Mouse (Mus musculus): Measurements from ENCODE around the gene Rpl29. TPM values are rescaled to one million over a fixed set of nuclear protein-coding genes. Genes with fewer than 3 reads are reported as not detected.

Rpl29 gene
- total RNA-seq (2021) = 100 to 1,000 TPM; 403 to 411 TPM
- long read RNA-seq, experiment 1, transcript Rpl29-201 (4 exons, 710 nt) = minor isoform, 20 of 157 reads
- long read RNA-seq, experiment 1, transcript Rpl29-203 (4 exons, 733 nt) = major isoform, 118 of 157 reads
- long read RNA-seq, experiment 1, transcript Rpl29-204 (3 exons, 845 nt) = minor isoform, 6 of 157 reads
- long read RNA-seq, experiment 1, partial matches to known transcripts = 8 of 157 reads
- long read RNA-seq, experiment 1, other reads (novel, unspliced or antisense) = 2 of 157 reads
- long read RNA-seq, experiment 2, transcript Rpl29-201 (4 exons, 710 nt) = minor isoform, 10 of 93 reads
- long read RNA-seq, experiment 2, transcript Rpl29-203 (4 exons, 733 nt) = major isoform, 72 of 93 reads
- long read RNA-seq, experiment 2, partial matches to known transcripts = 5 of 93 reads
- long read RNA-seq, experiment 2, other reads (novel, unspliced or antisense) = 0 of 93 reads

DNA sequence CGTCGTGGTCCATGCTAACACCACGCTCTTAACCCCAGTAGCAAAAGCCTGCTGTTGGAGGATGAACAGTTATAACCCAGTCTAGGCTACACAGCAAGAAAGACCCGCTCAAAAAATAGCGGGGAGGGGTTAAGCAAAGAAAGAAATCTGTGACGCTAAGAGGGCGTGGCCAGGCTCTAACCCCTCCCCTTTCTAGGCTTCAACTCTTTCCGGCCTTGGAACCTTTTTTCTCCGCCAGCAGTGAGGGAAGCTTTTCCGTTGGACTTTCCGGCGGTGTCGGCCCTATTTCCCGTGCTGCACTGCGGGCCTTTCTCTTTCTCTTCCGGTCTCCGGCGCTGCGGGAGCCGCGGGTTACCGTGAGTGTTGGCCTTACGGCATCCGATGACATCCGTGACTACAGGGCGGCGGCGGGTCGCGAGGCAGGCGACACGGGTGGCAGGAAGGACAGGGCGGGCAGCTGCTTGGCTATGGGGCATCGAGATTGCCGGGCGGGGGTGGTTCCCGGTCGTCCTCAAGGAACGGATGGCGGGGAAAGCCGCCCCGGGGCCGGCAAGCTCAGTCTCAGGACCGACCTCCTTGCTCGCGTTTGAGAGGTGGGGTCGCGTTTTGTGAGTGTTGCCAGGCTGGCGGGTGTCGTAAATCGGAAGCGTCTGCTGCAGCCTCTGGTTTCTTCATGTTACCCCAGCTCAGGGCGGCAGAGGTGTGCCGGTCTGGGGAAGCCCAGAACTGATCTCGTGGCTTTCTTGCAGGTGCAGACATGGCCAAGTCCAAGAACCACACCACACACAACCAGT, at the start of gene Rpl29:
TSS of gene Rpl29 (plus strand) at position 234 of the 794 bp plus-strand sequence.
- DNase-seq = peak; percentile 93 to 95

GRCm38 (mm10) chr9:106386181-106386864, 42.9 kb upstream of the Rpl29 start:
- DNase-seq = peak; percentile 39 to 44

GRCm38 (mm10) chr9:106392828-106393527, 36.3 kb upstream of the Rpl29 start:
- DNase-seq = no peak

GRCm38 (mm10) chr9:106393548-106393947, 35.7 kb upstream of the Rpl29 start:
- no peak for DNase-seq

DNA sequence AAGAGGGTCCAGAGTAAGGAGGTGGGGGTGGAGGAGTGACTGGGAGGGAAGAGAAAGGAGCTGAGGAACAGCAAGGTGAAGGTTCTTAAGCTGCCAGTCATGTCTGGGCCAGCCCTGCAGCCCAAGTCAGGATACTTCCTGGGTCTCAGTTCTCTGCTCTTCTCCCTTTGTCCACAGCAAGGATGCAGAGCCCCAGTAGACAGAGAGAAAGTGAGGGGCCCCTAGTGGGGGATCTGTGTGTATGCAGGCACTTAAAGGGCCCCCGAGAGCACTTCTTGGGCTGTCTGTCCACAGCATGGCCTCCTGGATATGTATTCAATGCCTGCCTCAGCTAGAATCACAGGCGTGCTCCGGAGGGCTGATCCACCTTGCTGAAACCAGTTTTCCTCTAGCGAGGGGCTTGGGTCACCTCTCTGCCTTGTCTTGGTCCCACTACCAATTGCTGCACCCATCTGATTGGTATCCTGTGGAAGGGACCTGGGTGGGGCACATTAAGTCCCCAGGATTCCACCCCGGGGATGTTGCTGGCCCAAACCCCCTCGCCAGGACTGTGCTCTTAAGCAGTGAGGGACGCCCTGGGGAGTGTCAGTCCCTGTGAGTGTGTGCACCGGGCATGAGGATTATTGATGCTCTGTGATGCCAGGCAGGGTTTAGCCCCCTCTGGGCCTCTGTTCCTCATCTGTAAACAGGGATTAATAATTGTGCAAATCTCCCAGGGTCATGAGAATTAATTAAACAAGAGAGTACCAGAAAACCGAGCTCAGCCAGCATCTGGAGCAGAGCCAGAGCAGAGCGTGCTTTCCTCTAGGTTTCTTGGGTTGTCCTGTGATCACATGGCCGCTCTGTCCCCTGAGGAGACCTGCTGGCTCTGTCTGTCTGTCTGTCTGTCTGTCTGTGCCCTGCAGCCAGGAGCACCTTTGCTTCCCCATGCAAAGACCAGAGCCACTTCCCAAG, 34.3 kb upstream of the Rpl29 start:
- no peak for DNase-seq

DNA sequence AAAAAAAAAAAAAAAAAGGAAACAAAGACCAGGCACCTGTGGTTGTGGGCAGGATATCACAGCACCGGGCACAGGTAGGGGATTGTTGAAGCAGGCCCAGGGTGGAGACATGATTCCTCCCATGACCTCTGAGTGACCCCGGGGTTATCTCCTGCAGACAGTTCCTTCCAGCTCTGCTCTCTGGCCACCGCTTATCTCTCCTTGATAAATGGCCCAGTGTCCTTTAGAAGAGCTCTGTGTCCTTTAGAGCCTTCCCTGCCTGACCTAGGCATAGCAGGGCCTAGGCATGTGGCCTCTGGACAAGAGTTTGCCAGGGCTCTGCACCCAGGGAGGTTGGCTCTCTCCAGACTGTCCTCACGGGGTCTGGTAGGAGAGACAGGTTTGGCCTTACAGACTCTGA, 31.5 kb upstream of the Rpl29 start:
- DNase-seq = peak; percentile 29 to 48

- DNase-seq = no peak
Measured at GRCm38 (mm10) chr9:106398667-106399311, 30.5 kb upstream of the Rpl29 start.

- no peak for DNase-seq
Measured at GRCm38 (mm10) chr9:106399808-106400207, 29.4 kb upstream of the Rpl29 start.

DNA sequence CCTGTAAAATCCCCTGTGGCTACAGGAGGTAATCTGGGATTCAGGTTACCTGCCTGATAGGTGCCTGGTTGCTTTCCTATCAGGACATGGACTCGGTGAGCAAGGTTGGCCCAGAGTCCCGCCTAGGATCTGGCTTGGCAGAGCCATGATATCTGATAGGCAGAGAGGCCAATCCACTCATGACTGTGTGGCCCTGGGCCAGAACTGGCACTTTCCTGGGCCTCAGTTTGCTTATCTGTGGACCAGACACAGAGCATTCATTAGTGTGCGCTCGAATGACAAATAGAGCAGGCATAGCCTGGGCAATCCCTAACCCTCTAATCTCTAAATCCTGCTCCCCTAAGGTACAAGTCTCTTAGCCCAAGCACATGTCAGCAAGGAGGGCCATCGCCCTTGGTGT, 27.1 kb upstream of the Rpl29 start:
- DNase-seq = no peak

GRCm38 (mm10) chr9:106402607-106403375, 26.5 kb upstream of the Rpl29 start:
- DNase-seq = no peak

DNA sequence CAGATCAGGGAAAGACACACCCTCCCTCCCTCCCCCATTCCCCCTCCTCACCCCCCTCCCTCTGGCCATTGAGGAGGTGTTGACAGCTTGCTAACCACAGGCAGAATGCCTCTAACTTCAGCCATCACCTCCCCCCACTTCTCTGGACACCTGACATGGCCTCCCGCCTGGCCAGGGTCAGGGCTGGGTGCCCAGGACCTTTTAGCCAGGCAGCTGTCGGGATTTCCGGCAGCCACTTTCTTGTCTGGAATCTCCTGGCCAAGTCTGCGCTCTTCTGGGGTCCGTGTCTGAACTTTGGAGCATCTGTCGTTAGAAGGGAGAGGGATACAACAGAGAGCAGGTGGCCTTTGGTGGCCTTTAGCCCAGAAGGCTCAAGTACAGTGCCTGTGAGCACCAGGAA, 24.0 kb upstream of the Rpl29 start:
- DNase-seq = peak; percentile 21 to 48

DNA sequence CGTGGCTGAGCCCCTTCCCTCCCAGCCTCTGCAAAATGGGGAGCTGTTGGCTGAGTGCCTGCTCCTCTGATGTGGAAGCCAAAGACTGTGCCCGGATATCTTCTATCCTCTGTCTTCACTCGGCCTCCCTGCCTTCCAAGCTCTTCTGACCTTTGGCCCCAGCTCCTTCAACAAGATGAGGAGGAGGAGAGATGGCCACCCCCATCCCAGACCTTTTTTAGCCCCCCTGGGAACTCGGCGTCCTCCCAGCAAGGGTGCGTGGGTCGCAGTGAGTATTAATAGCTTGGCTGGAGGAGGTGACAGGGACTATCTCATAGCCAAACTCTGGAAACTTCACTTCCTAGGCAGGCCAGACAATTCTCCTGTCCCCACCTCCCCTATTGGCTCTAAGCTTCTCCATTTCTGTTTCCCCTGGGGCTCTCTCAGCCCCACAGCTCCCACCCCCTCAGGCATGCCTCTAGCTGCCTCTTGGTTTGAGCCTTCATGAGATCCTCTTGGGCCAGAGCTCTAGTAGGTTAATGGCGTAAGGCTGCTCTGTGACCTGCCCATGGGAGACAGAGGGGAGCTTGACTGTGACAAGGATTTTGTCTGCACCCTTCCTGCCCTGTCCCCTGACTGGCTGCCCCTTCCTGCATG, 22.7 kb upstream of the Rpl29 start:
- peak; percentile 42 to 53 for DNase-seq

GRCm38 (mm10) chr9:106409096-106409495, 20.2 kb upstream of the Rpl29 start:
- DNase-seq = no peak

DNA sequence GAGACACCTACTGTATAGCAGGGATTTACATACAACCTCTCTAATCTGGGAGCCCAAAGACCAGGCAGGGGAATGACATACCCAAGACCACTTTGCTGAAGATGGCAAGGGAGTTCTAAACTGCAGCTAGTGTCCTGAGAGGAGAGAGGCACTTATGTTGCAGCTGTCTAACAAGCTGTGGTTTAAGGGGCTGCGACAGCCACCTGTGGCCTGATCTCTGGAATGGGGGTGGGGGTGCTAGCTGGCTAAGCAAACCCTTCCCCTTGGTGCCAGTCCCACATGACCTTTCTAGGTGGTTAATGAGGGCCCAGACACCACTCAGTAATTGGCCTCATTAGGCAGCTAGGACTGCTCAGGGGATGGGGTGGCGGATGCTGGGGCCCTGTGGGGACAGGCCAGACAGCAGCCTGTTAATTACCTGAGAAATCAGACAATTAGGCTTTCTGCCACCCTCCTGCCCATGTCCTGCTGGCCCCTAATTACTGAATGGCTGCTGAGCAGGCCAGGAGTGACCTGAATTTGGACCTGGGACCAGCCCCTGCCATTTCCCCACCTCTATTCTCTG, 19.1 kb upstream of the Rpl29 start:
- no peak for DNase-seq

GRCm38 (mm10) chr9:106411091-106411594, 18.1 kb upstream of the Rpl29 start:
- no peak for DNase-seq

GRCm38 (mm10) chr9:106411729-106412128, 17.5 kb upstream of the Rpl29 start:
- no peak for DNase-seq

DNA sequence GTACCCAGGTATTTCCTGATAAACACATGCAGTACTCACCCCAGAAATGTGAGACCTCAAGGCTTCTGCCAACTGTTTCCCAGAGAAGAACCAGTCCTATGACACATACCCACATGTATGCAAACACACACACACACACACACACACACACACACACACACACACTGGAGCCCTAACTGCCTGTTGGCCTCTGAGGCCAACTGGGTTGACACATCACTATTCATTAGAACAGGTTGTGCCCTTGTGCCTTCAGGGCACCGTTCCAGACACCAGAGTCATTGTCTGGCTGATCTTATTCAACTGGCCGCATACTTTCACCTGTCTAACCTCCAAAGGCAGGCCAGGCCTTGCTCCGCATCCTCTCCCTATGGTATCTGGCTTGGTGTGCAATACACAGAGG, 17.0 kb upstream of the Rpl29 start:
- DNase-seq = peak; percentile 23 to 64

GRCm38 (mm10) chr9:106413606-106414005, 15.6 kb upstream of the Rpl29 start:
- no peak for DNase-seq

Data from adrenal gland, postnatal 36 days (tissue).